Mouse (Mus musculus): ENCODE results near the gene Epo. TPM values are rescaled to one million over a fixed set of nuclear protein-coding genes. Genes with fewer than 3 reads are reported as not detected.

The Epo gene
- polyA plus RNA-seq, 1 experiment from 2014 or later: not detected

GRCm38 (mm10) chr5:137539291-137539801 lies 6.3 kb upstream of the Epo start:
- no peaks in the 10 kb centered on the region for H3K9me3 ChIP-seq (ENCODE audit: control insufficient read depth, low read length)
- no peak for ATAC-seq (ENCODE audit: insufficient number of reproducible peaks, insufficient read depth, low FRiP score, low read depth)
- no peak overlapping the region for H3K4me3 ChIP-seq (ENCODE audit: control insufficient read depth in 1 of 2, insufficient read depth in 1 of 2, low read depth in 1 of 2, low read length in 2 of 2)
- H3K9ac ChIP-seq (ENCODE audit: low read length): 0 out of 2 replicates have a peak overlapping the region, but pooled peaks have one; percentile 16
- peaks cover 3 to 6% of the 10 kb centered on the region in 2 experiments; a peak in 3 of 4 replicates for H3K4me1 ChIP-seq (ENCODE audit: control insufficient read depth in 2 of 2, insufficient read depth in 2 of 2, low read length in 2 of 2)
- no peak overlapping the region for H3K27ac ChIP-seq (replicated peaks in 1 of 2; ENCODE audit: control insufficient read depth in 1 of 2, insufficient read depth in 1 of 2, low read depth in 2 of 2, low read length in 2 of 2)
- H3K4me2 ChIP-seq (ENCODE audit: low read length): no peak overlapping the region
- H3K27me3 ChIP-seq (ENCODE audit: control insufficient read depth, insufficient read depth, low read length): no peaks in the 10 kb centered on the region
- WGBS: 34% methylated on average over 7 of the region's 7 CpGs
- H3K36me3 ChIP-seq (ENCODE audit: control insufficient read depth, insufficient read depth, low read length): no peaks in the 10 kb centered on the region

DNA sequence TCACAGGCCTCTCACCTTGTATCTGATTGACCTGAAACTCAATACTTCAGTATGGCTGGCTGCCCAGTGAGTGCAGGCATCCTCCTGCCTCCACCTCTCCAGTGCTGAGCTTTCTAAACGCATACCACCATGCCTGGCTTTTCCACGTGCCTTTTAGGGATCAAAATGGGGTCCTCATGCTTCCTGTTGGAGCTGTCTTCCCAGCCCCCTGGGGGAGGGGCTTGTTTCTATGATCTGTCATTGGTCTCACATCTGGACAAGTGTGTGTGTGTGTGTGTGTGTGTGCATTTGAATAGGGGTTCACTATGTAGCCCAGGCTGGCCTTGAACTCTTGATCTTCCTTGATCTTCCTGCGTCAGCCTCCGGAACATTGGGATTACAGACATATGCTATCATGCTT lies 4.4 kb upstream of the Epo start:
- Histone ChIP-seq H3K36me3 (ENCODE audit: control insufficient read depth, insufficient read depth, low read length) (no peaks in the 10 kb centered on the region), H3K4me3 (ENCODE audit: control insufficient read depth in 1 of 2, insufficient read depth in 1 of 2, low read depth in 1 of 2, low read length in 2 of 2) (no peak overlapping the region), H3K4me1 (ENCODE audit: control insufficient read depth in 2 of 2, insufficient read depth in 2 of 2, low read length in 2 of 2) (peaks cover 3 to 6% of the 10 kb centered on the region in 2 experiments; a peak in 3 of 4 replicates), H3K9ac (ENCODE audit: low read length) (no peak overlapping the region), H3K27me3 (ENCODE audit: control insufficient read depth, insufficient read depth, low read length) (no peaks in the 10 kb centered on the region), H3K27ac (replicated peaks in 1 of 2; ENCODE audit: control insufficient read depth in 1 of 2, insufficient read depth in 1 of 2, low read depth in 2 of 2, low read length in 2 of 2) (no peak overlapping the region), H3K9me3 (ENCODE audit: control insufficient read depth, low read length) (no peaks in the 10 kb centered on the region), H3K4me2 (ENCODE audit: low read length) (no peak overlapping the region)
- ATAC-seq (ENCODE audit: insufficient number of reproducible peaks, insufficient read depth, low FRiP score, low read depth): no peak
- 59% methylated on average over 4 of the region's 4 CpGs for WGBS

DNA sequence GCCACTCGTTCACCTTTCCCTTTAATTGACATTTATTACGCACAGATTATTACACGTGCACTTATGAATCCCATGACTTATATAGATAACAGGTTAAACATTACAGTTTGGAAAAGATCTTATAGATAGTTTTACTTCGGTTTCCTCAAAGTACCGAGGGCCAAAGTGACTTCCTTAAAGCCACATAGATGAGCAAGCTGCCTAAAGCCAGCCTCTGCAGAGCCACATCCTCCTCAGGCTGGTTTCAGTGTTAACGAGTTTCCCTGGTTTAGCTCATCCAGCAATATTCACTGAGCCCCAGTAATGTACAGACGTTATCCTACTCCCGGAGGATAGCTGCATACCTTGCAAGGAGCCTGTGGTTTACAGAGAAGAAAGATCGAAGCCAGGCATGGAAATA lies 2.3 kb upstream of the Epo start:
- Histone ChIP-seq H3K36me3 (ENCODE audit: control insufficient read depth, insufficient read depth, low read length) (peaks cover under 1% of the 10 kb centered on the region; the same call in 1 of the 2 replicates), H3K9ac (ENCODE audit: low read length) (no peak overlapping the region), H3K4me1 (ENCODE audit: control insufficient read depth in 2 of 2, insufficient read depth in 2 of 2, low read length in 2 of 2) (peaks cover 4 to 11% of the 10 kb centered on the region in 2 experiments), H3K27me3 (ENCODE audit: control insufficient read depth, insufficient read depth, low read length) (no peaks in the 10 kb centered on the region), H3K27ac (replicated peaks in 1 of 2; ENCODE audit: control insufficient read depth in 1 of 2, insufficient read depth in 1 of 2, low read depth in 2 of 2, low read length in 2 of 2) (no peak overlapping the region), H3K9me3 (ENCODE audit: control insufficient read depth, low read length) (no peaks in the 10 kb centered on the region), H3K4me3 (ENCODE audit: control insufficient read depth in 1 of 2, insufficient read depth in 1 of 2, low read depth in 1 of 2, low read length in 2 of 2) (no peak overlapping the region), H3K4me2 (ENCODE audit: low read length) (no peak overlapping the region)
- ATAC-seq (ENCODE audit: insufficient number of reproducible peaks, insufficient read depth, low FRiP score, low read depth): no peak
- WGBS: 75% methylated on average over 9 of the region's 9 CpGs

DNA sequence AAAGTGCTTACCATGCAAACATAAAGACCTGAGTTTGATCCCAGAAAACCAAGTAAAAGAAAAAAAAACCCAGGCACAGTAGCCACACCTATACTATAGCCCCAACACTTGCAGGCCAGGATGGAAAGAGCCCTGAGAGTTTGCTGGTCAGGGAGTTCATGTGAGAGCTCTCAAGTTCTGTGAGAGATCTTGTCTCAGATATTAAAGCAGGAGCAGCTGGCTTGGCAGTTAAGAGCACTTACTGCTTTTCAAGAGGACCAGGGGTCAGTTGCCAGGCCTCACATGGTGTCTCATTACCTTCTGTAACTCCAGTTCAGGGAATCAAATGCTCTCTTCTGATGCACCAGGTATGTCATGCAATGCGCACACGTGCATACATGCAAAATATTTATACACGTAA lies 1.7 kb upstream of the Epo start:
- Histone ChIP-seq H3K4me3 (ENCODE audit: control insufficient read depth in 1 of 2, insufficient read depth in 1 of 2, low read depth in 1 of 2, low read length in 2 of 2) (no peak overlapping the region), H3K9ac (ENCODE audit: low read length) (no peak overlapping the region), H3K27ac (replicated peaks in 1 of 2; ENCODE audit: control insufficient read depth in 1 of 2, insufficient read depth in 1 of 2, low read depth in 2 of 2, low read length in 2 of 2) (no peak overlapping the region), H3K27me3 (ENCODE audit: control insufficient read depth, insufficient read depth, low read length) (no peaks in the 10 kb centered on the region), H3K36me3 (ENCODE audit: control insufficient read depth, insufficient read depth, low read length) (peaks cover 6% of the 10 kb centered on the region), H3K4me1 (ENCODE audit: control insufficient read depth in 2 of 2, insufficient read depth in 2 of 2, low read length in 2 of 2) (peaks cover 8 to 17% of the 10 kb centered on the region in 2 experiments), H3K9me3 (ENCODE audit: control insufficient read depth, low read length) (no peaks in the 10 kb centered on the region), H3K4me2 (ENCODE audit: low read length) (no peak overlapping the region)
- no peak for ATAC-seq (ENCODE audit: insufficient number of reproducible peaks, insufficient read depth, low FRiP score, low read depth)
- 98% methylated on average over 3 of the region's 3 CpGs for WGBS

- Histone ChIP-seq H3K36me3 (ENCODE audit: control insufficient read depth, insufficient read depth, low read length) (peaks cover 26% of the 10 kb centered on the region), H3K9me3 (ENCODE audit: control insufficient read depth, low read length) (no peaks in the 10 kb centered on the region), H3K4me3 (ENCODE audit: control insufficient read depth in 1 of 2, insufficient read depth in 1 of 2, low read depth in 1 of 2, low read length in 2 of 2) (peak overlapping the region; percentile 54 to 99), H3K9ac (ENCODE audit: low read length) (peak overlapping the region; percentile 82), H3K4me2 (ENCODE audit: low read length) (peak overlapping the region; percentile 76), H3K4me1 (ENCODE audit: control insufficient read depth in 2 of 2, insufficient read depth in 2 of 2, low read length in 2 of 2) (peaks cover 5 to 11% of the 10 kb centered on the region in 2 experiments), H3K27ac (replicated peaks in 1 of 2; ENCODE audit: control insufficient read depth in 1 of 2, insufficient read depth in 1 of 2, low read depth in 2 of 2, low read length in 2 of 2) (peak overlapping the region; percentile 89 to 97), H3K27me3 (ENCODE audit: control insufficient read depth, insufficient read depth, low read length) (no peaks in the 10 kb centered on the region)
- 0% methylated on average over 11 of the region's 12 CpGs for WGBS
- ATAC-seq (ENCODE audit: insufficient number of reproducible peaks, insufficient read depth, low FRiP score, low read depth): peak; percentile 0; the same call in 1 of the 2 replicates
These were observed 280 bp downstream of the Epo start for GRCm38 (mm10) chr5:137532808-137533116.

DNA sequence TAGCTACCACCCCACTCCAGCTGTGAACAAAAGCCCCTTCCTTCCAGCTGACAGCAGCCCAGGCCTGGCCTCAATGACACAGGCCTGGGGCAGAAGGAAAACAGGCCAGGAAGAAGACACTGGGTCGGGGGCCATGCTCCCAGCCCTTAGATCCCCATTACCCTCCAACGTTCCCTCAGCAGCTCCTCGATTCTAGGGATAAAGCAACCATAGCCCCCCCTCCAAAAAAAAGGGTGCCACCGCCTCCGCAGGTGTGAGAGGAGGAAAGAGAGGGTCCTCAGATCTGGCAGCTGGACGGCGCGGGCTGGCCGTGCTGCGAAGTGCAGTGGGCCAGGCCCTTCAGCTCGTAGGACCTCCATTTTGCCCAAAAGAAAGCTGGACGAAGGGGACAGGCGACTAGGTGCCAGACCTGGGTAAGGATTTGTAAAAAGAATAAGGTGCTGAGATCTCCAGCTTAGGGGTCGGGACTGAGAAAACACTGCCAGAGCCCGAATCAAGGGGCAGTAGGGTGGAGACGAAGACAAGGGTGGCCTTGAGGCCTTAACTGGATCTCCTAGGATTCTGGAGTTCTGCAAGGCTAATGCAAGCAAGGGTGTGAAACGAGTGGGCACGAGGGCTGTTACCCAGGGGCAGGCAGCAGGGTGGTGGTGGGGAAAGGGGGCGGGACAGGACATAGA lies 773 bp downstream of the Epo start:
- ATAC-seq (ENCODE audit: insufficient number of reproducible peaks, insufficient read depth, low FRiP score, low read depth): no peak
- H3K36me3 ChIP-seq (ENCODE audit: control insufficient read depth, insufficient read depth, low read length): peaks cover 31% of the 10 kb centered on the region
- H3K9ac ChIP-seq (ENCODE audit: low read length): peak overlapping the region; percentile 82
- H3K4me1 ChIP-seq (ENCODE audit: control insufficient read depth in 2 of 2, insufficient read depth in 2 of 2, low read length in 2 of 2): peaks cover 5 to 11% of the 10 kb centered on the region in 2 experiments
- peak overlapping the region; percentile 76 for H3K4me2 ChIP-seq (ENCODE audit: low read length)
- WGBS: under 1% methylated on average over 19 of the region's 19 CpGs
- peak overlapping the region; percentile 54 to 99 for H3K4me3 ChIP-seq (ENCODE audit: control insufficient read depth in 1 of 2, insufficient read depth in 1 of 2, low read depth in 1 of 2, low read length in 2 of 2)
- peak overlapping the region; percentile 89 to 97 for H3K27ac ChIP-seq (replicated peaks in 1 of 2; ENCODE audit: control insufficient read depth in 1 of 2, insufficient read depth in 1 of 2, low read depth in 2 of 2, low read length in 2 of 2)
- no peaks in the 10 kb centered on the region for H3K27me3 ChIP-seq (ENCODE audit: control insufficient read depth, insufficient read depth, low read length)
- no peaks in the 10 kb centered on the region for H3K9me3 ChIP-seq (ENCODE audit: control insufficient read depth, low read length)

- peak overlapping the region; percentile 82 for H3K9ac ChIP-seq (ENCODE audit: low read length)
- H3K27me3 ChIP-seq (ENCODE audit: control insufficient read depth, insufficient read depth, low read length): no peaks in the 10 kb centered on the region
- peak overlapping the region; percentile 89 to 97 for H3K27ac ChIP-seq (replicated peaks in 1 of 2; ENCODE audit: control insufficient read depth in 1 of 2, insufficient read depth in 1 of 2, low read depth in 2 of 2, low read length in 2 of 2)
- peak overlapping the region; percentile 54 to 99 for H3K4me3 ChIP-seq (ENCODE audit: control insufficient read depth in 1 of 2, insufficient read depth in 1 of 2, low read depth in 1 of 2, low read length in 2 of 2)
- WGBS: under 1% methylated on average over 51 of the region's 51 CpGs
- ATAC-seq (ENCODE audit: insufficient number of reproducible peaks, insufficient read depth, low FRiP score, low read depth): peak; percentile 22; the same call in 1 of the 2 replicates
- H3K36me3 ChIP-seq (ENCODE audit: control insufficient read depth, insufficient read depth, low read length): peaks cover 38% of the 10 kb centered on the region
- H3K9me3 ChIP-seq (ENCODE audit: control insufficient read depth, low read length): no peaks in the 10 kb centered on the region
- H3K4me1 ChIP-seq (ENCODE audit: control insufficient read depth in 2 of 2, insufficient read depth in 2 of 2, low read length in 2 of 2): peaks cover 5 to 11% of the 10 kb centered on the region in 2 experiments
- peak overlapping the region; percentile 76 for H3K4me2 ChIP-seq (ENCODE audit: low read length)
These were observed 1.5 kb downstream of the Epo start for GRCm38 (mm10) chr5:137531414-137532130.

All from heart, embryonic 14.5 days (tissue).